Mouse (Mus musculus) heart, adult 2 months (tissue): ENCODE data around the gene Magix.

Experiments used
- CTCF ChIP-seq: fragments of 200-600 bp; IDR thresholded peaks from 2 replicates; pipeline ENCODE4 v1.8.1; 2022; ENCODE audit warnings: antibody characterized with exemption, mild to moderate bottlenecking, moderate library complexity
- POLR2A ChIP-seq: fragments of 200-500 bp; IDR thresholded peaks from 2 replicates; pipeline ENCODE4 v1.6.1; 2011; ENCODE audit warnings: mild to moderate bottlenecking, low read depth, low read length, control low read depth; ENCODE audit not compliant: insufficient read depth

GRCm38 (mm10) chrX:7657221-7657639 lies 23.8 kb downstream of the Magix start, which contains the start of gene Prickle3:
- no peak for TF ChIP-seq CTCF
- TF ChIP-seq POLR2A = peak; percentile 76
